Mouse (Mus musculus): ENCODE data around the gene Agbl1.

DNA sequence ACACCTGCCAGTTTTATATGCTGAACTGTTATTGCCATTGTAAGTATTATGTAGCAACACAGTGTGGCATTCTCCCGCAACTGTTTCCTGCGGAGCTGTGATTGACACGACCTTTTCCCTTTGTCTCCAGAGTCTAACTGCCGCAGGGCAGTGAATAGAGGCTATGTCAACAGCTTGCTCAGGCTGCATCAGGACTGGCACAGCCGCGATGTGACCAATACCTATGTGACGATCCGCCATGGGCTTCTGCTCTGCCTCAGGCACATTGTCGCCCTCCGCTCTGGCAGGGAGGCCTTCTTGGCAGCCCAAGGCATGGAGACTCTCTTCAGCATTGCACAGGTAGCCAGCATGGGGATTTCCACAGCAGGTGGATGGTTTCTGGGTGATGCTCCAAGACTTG is 179.3 kb downstream of the Agbl1 start:
- TF ChIP-seq CTCF (IDR thresholded peaks at IDR 0.05; ENCODE audit: low read depth) (no peak), EP300 (optimal IDR thresholded peaks at IDR 0.05) (no peak)
